Mouse (Mus musculus): ENCODE measurements around the gene Gm17728. TPM values are rescaled to one million over a fixed set of nuclear protein-coding genes. Genes with fewer than 3 reads are reported as not detected.

Gene Gm17728
- polyA plus RNA-seq, 1 experiment from 2014 or later = 0.49 TPM

Other genes with a start within 250 kb of the Gm17728 start
- not detected in 2 replicates for gene Pabpc6, start 247.7 kb downstream of the Gm17728 start, polyA plus RNA-seq (2015; fragmentation: Nextera tagmentation; extraction: Ambion mirVana)

Data from hindbrain, embryonic 15.5 days (tissue).